Mouse (Mus musculus) neural tube, embryonic 15.5 days (tissue): ENCODE data around the gene Trim12c. TPM values are rescaled to one million over a fixed set of nuclear protein-coding genes. Genes with fewer than 3 reads are reported as not detected.
"Not testable (repeated sequence)": the region's sequence is repeated elsewhere in the genome, so short reads cannot be mapped to it uniquely, and the experiment has no call there.

Experiments used
- ATAC-seq: fragments of 200-750 bp; cut with Nextera tagmentation; 2 replicates; pipeline ENCODE4 v1.8.0; 2017; ENCODE audit warnings: mild to moderate bottlenecking, moderate TSS enrichment, moderate library complexity; ENCODE audit not compliant: low FRiP score
- H3K27ac ChIP-seq: fragments of 300-500 bp; sonication (generic); replicated peaks from 2 replicates; pipeline ENCODE4 v1.5.1; 2015; ENCODE audit warnings: mild to moderate bottlenecking, inconsistent platforms
- H3K27me3 ChIP-seq: fragments of 300-500 bp; sonication (generic); replicated peaks from 2 replicates; pipeline ENCODE4 v1.6.1; 2015; ENCODE audit warnings: inconsistent platforms
- H3K36me3 ChIP-seq: fragments of 300-500 bp; sonication (generic); 2 replicates; pipeline ENCODE4 v1.6.1; 2015; ENCODE audit warnings: inconsistent platforms
- H3K4me1 ChIP-seq: fragments of 300-500 bp; sonication (generic); 2 replicates; pipeline ENCODE4 v1.6.1; 2015; ENCODE audit warnings: inconsistent platforms
- H3K4me2 ChIP-seq: fragments of 300-500 bp; sonication (generic); 2 replicates; pipeline ENCODE4 v1.6.1; 2015; ENCODE audit warnings: inconsistent platforms, mild to moderate bottlenecking, moderate library complexity
- H3K4me3 ChIP-seq: fragments of 300-500 bp; sonication (generic); replicated peaks from 2 replicates; pipeline ENCODE4 v1.5.1; 2015; ENCODE audit warnings: mild to moderate bottlenecking, inconsistent platforms
- H3K9ac ChIP-seq: fragments of 300-500 bp; sonication (generic); replicated peaks from 2 replicates; pipeline ENCODE4 v1.6.1; 2015; ENCODE audit warnings: mild to moderate bottlenecking, inconsistent platforms
- H3K9me3 ChIP-seq: fragments of 300-500 bp; sonication (generic); replicated peaks from 2 replicates; pipeline ENCODE4 v1.6.1; 2016; ENCODE audit warnings: inconsistent platforms
- WGBS: fragments of 180-500 bp; shearing (Covaris S2); methylation state at CpG from one replicate; pipeline ENCODE4 v1.1.7; 2015; ENCODE audit warnings: mixed read lengths; 5-methylcytosine and 5-hydroxymethylcytosine counted together
- polyA plus RNA-seq: library from polyadenylated mRNA; unstranded; fragments of >200 nt; fragmentation: Nextera tagmentation; extraction: Ambion mirVana; gene quantifications from 2 replicates; pipeline ENCODE4 v1.2.1, GENCODE M21; 2015

The Trim12c gene
- polyA plus RNA-seq, 1 experiment from 2014 or later: 0.95 TPM

DNA sequence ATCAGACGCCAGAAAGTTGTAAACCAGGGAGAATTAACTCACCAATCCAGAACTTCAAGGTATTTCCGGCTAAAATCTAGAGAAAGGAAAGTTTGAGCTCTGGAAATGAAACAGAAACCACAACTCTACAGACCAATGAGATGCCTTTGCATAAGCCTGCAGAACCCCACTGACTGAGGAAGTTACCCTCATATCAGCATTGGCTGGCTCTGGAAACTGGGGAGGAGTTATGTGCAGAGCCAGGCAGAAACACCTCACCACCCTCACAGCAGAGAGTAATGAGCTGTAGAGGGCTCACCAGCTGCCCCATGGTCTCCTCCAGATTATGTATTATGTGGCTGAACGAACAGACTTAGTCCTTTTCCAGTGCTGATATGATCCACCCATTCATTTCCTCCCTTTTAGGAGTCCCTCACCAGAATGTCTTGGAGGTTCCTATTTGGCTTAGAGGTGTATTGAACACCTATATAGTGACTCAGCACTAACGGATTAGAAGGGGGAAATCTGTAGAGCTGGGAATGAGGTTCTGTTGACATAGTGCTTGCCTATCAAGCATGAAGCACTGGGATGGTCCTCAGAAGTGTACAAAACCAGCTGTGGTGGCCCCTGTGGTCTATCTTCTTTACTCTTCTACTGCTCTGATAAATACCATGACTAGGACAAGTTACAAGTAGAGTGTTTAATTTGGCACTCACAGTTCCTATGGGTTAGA is 37.6 kb downstream of the Trim12c start, which contains the start of gene Trim12a:
Gene Trim12a, minus strand, starts transcription at position 98 of the 712 bp plus-strand sequence.
- ATAC-seq, H3K9ac ChIP-seq: not testable (repeated sequence)
- 38% methylated on average over 4 of the region's 4 CpGs for WGBS

DNA sequence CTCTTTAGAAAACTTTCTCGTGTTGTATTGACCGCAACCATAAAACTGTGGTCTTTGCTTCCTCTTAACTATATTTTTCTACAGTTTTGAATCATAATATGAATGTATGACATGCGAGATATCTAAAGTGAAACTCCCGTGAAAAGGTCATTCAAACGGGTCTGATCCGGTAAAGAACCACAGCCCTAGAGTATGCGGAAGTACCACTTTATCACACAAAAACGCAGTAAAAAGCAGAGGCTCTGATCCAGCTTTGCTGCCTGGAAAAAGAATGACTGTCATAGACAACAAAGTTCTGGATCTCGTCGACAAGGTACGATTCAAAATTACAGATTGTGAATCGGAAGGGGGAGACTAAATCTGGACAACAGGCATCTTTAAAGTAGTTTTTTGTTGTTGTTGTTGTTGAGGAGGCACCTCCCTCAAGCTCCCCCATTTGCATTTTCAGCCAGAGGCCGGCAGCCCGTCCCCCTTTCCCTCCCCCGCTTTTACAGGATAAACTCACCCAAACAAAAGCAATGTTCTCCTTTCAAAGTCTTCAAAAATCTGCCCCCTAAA is 38.3 kb downstream of the Trim12c start:
- H3K9ac ChIP-seq: no peak overlapping the region
- 16% methylated on average over 15 of the region's 15 CpGs for WGBS
- H3K4me1 ChIP-seq: no peaks in the 10 kb centered on the region
- ATAC-seq: no peak
- no peaks in the 10 kb centered on the region for H3K9me3 ChIP-seq
- peak overlapping the region; percentile 32 for H3K4me3 ChIP-seq
- no peak overlapping the region for H3K27ac ChIP-seq
- no peaks in the 10 kb centered on the region for H3K36me3 ChIP-seq
- peak overlapping the region; percentile 41 for H3K4me2 ChIP-seq
- no peaks in the 10 kb centered on the region for H3K27me3 ChIP-seq

More for the DNA sequence above, 37.6 kb downstream of the Trim12c start, which contains the start of gene Trim12a:
- not testable (repeated sequence) for H3K27ac ChIP-seq, H3K36me3 ChIP-seq, H3K9me3 ChIP-seq, H3K4me1 ChIP-seq, H3K27me3 ChIP-seq
- H3K4me2 ChIP-seq: peak within 1 kb of the TSS; percentile 41
- peak within 1 kb of the TSS; percentile 32 for H3K4me3 ChIP-seq

DNA sequence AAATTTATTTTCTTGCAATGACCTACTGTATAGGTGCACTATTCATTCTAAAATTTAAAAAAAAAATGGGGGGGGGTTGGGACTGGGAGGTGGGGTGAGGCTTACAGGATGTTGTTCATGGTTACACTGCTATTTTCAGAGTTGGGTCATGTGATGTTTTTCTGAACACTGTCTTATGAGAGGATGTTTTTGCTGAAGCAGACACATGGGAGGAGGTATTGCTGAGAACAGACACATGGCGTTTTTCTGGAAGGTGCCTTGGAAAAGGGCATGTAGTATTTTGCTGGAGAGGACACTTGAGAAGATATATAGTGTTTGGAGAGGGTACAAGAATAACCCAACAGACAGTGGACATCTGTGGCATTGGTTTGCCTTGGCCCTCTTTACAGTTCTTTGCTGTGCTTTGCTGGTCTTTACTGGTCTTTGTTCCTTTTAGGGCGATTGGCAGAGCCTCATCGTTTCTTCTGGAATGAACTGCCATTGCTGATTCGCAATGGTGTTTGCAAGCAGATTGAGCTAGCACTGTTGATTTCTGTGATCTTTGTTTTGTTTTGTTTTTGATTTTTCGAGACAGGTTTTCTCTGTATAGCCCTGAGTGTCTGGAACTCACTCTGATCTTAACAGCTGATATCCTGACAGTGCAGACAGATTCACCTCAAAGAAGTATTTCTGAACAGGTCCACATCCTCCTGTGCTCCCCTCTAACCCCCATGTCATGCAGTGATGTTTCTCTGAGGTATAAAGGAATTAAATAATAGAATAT is 61.3 kb downstream of the Trim12c start:
- no peak for ATAC-seq
- Histone ChIP-seq H3K4me1 (no peaks in the 10 kb centered on the region), H3K4me2 (no peak overlapping the region), H3K9ac (no peak overlapping the region), H3K36me3 (no peaks in the 10 kb centered on the region), H3K27ac (no peak overlapping the region), H3K4me3 (no peak overlapping the region), H3K27me3 (no peaks in the 10 kb centered on the region), H3K9me3 (no peaks in the 10 kb centered on the region)
- 86% methylated on average over 5 of the region's 5 CpGs for WGBS

DNA sequence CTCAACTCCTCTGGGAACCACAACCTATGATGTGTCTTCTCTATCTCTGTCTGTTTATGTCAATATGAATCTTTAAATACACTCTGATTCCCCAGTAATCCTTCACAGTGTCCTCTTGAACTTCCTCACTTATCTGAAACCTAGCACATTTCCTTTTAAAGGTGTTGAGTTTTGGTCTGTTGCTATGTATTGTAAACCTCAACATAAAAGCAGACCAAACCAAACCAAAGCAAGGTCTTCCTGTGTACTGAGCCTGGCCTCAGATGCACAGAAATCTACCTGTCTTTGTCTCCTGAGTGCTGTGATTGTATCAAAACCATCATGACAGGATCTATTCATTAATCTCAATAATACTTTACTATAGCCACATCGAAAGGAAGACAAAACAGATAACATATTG is 62.5 kb downstream of the Trim12c start:
- Histone ChIP-seq H3K27ac (no peak overlapping the region), H3K4me3 (no peak overlapping the region), H3K9me3 (no peaks in the 10 kb centered on the region), H3K4me1 (no peaks in the 10 kb centered on the region), H3K36me3 (no peaks in the 10 kb centered on the region), H3K9ac (no peak overlapping the region), H3K27me3 (no peaks in the 10 kb centered on the region), H3K4me2 (no peak overlapping the region)
- no peak for ATAC-seq
- 94% methylated on average over 1 of the region's 1 CpGs for WGBS

Other genes with a start within 250 kb of the Trim12c start
- not detected in 2 replicates for gene Olfr646, start 248.5 kb downstream of the Trim12c start, polyA plus RNA-seq
- gene Ubqln5, start 223.5 kb downstream of the Trim12c start, polyA plus RNA-seq: not detected in 2 replicates
- not detected in 2 replicates for gene Olfr643, start 216.0 kb downstream of the Trim12c start, polyA plus RNA-seq
- not detected in 2 replicates for gene Ubqln3, start 210.1 kb downstream of the Trim12c start, polyA plus RNA-seq
- not detected in 2 replicates for gene Ubqlnl, start 202.8 kb downstream of the Trim12c start, polyA plus RNA-seq
- gene Olfm5, start 188.5 kb downstream of the Trim12c start, polyA plus RNA-seq: not detected in 2 replicates
- 0.37 and 0.42 TPM in 2 replicates for gene Olfr648, start 170.0 kb downstream of the Trim12c start, polyA plus RNA-seq
- not detected in 2 replicates for gene Olfr649, start 157.4 kb downstream of the Trim12c start, polyA plus RNA-seq
- 0.54 and 1.1 TPM in 2 replicates for gene Trim6, start 134.6 kb downstream of the Trim12c start, polyA plus RNA-seq
- gene Trim34a, start 108.9 kb downstream of the Trim12c start, polyA plus RNA-seq: 0.72 and 2.2 TPM in 2 replicates
- gene Trim5, start 65.3 kb downstream of the Trim12c start, polyA plus RNA-seq: 0.15 and 0.34 TPM in 2 replicates
- gene Trim12a, start 37.9 kb downstream of the Trim12c start, polyA plus RNA-seq: 2.2 and 4.9 TPM in 2 replicates
- gene Trim34b, start 23.9 kb downstream of the Trim12c start, polyA plus RNA-seq: not detected in 2 replicates
- not detected in 2 replicates for gene Trim30b, start 16.5 kb upstream of the Trim12c start, polyA plus RNA-seq
- gene Trim30c, start 47.5 kb upstream of the Trim12c start, polyA plus RNA-seq: 0.24 TPM in 1 of 2 replicates, not detected in the other
- 0.77 and 2.8 TPM in 2 replicates for gene Trim30a, start 111.8 kb upstream of the Trim12c start, polyA plus RNA-seq
- gene Trim30d, start 154.5 kb upstream of the Trim12c start, polyA plus RNA-seq: 0.45 and 0.96 TPM in 2 replicates
- gene Olfr651, start 196.8 kb upstream of the Trim12c start, polyA plus RNA-seq: not detected in 2 replicates
- not detected in 2 replicates for gene Olfr652, start 207.5 kb upstream of the Trim12c start, polyA plus RNA-seq
- gene Olfr653, start 224.0 kb upstream of the Trim12c start, polyA plus RNA-seq: not detected in 2 replicates
- gene Olfr654, start 233.7 kb upstream of the Trim12c start, polyA plus RNA-seq: not detected in 2 replicates
- gene Olfr655, start 248.4 kb upstream of the Trim12c start, polyA plus RNA-seq: not detected in 2 replicates